Mouse (Mus musculus) thymus, adult 2 months (tissue): ENCODE data around the gene Prdm5. TPM values are rescaled to one million over a fixed set of nuclear protein-coding genes. Genes with fewer than 3 reads are reported as not detected.

Experiments
- DNase-seq: peaks from one replicate; pipeline ENCODE4 v3.0.0; 2021
- H3K27ac ChIP-seq: fragments of 200-500 bp; 2 replicates; pipeline ENCODE4 v1.5.1; 2012; ENCODE audit warnings: low read length, control low read depth; ENCODE audit not compliant: control insufficient read depth, insufficient read depth
- H3K27me3 ChIP-seq: fragments of 200-500 bp; 2 replicates; pipeline ENCODE4 v1.6.1; 2012; ENCODE audit warnings: mild to moderate bottlenecking, low read length, moderate library complexity, mixed read lengths; ENCODE audit not compliant: control insufficient read depth, insufficient read depth
- H3K36me3 ChIP-seq: fragments of 200-500 bp; 2 replicates; pipeline ENCODE4 v1.6.1; 2012; ENCODE audit warnings: mild to moderate bottlenecking, low read length, moderate library complexity; ENCODE audit not compliant: control insufficient read depth, insufficient read depth
- H3K4me1 ChIP-seq: fragments of 200-500 bp; replicated peaks from 2 replicates; pipeline ENCODE4 v1.6.1; 2012; ENCODE audit warnings: low read length; ENCODE audit not compliant: control insufficient read depth, insufficient read depth
- H3K4me3 ChIP-seq: fragments of 200-500 bp; 2 replicates; pipeline ENCODE4 v1.5.1; 2012; ENCODE audit warnings: mild to moderate bottlenecking, low read length, control low read depth, moderate library complexity; ENCODE audit not compliant: control insufficient read depth, insufficient read depth
- CTCF ChIP-seq: fragments of 200-500 bp; IDR thresholded peaks from 2 replicates; pipeline ENCODE4 v1.5.1; 2012; ENCODE audit warnings: mild to moderate bottlenecking, control low read depth, low read length, moderate library complexity, borderline replicate concordance; ENCODE audit not compliant: control insufficient read depth, poor library complexity, insufficient read depth; ENCODE audit errors: extremely low read depth
- POLR2A ChIP-seq: fragments of 200-500 bp; IDR thresholded peaks from 2 replicates; pipeline ENCODE4 v1.6.1; 2012; ENCODE audit warnings: mild to moderate bottlenecking, low read length, control low read depth, moderate library complexity; ENCODE audit not compliant: control insufficient read depth, poor library complexity, insufficient read depth; ENCODE audit errors: extremely low read depth
- WGBS: fragments of 180-500 bp; shearing (Covaris S2); methylation state at CpG from one replicate; pipeline ENCODE4 v1.1.7; 2018; 5-methylcytosine and 5-hydroxymethylcytosine counted together
- polyA plus RNA-seq: library from polyadenylated mRNA; depleted of rRNA; stranded (reverse); fragments of >200 nt; gene quantifications from 2 replicates; pipeline ENCODE4 v1.2.3, GENCODE M21; 2012

The Prdm5 gene
- polyA plus RNA-seq, 1 experiment: 0.85 TPM

GRCm38 (mm10) chr6:65865861-65866260, 87.1 kb downstream of the Prdm5 start:
- Histone ChIP-seq H3K27me3 (no peaks in the 10 kb centered on the region), H3K36me3 (no peaks in the 10 kb centered on the region), H3K27ac (no peak overlapping the region), H3K4me3 (no peak overlapping the region), H3K4me1 (no peaks in the 10 kb centered on the region)
- no peak for TF ChIP-seq POLR2A
- no peak for TF ChIP-seq CTCF
- 97% methylated on average over 4 of the region's 4 CpGs for WGBS
- DNase-seq: no peak

GRCm38 (mm10) chr6:65871754-65872278, 93.0 kb downstream of the Prdm5 start:
- DNase-seq: no peak
- no peak overlapping the region for H3K4me3 ChIP-seq
- no peak overlapping the region for H3K27ac ChIP-seq
- no peaks in the 10 kb centered on the region for H3K27me3 ChIP-seq
- H3K36me3 ChIP-seq: no peaks in the 10 kb centered on the region
- 91% methylated on average over 6 of the region's 6 CpGs for WGBS
- no peak for TF ChIP-seq CTCF
- no peak for TF ChIP-seq POLR2A
- no peaks in the 10 kb centered on the region for H3K4me1 ChIP-seq

GRCm38 (mm10) chr6:65878300-65878699, 99.5 kb downstream of the Prdm5 start:
- no peak for DNase-seq
- no peak overlapping the region for H3K4me3 ChIP-seq
- no peaks in the 10 kb centered on the region for H3K4me1 ChIP-seq
- H3K36me3 ChIP-seq: no peaks in the 10 kb centered on the region
- 100% methylated on average over 1 of the region's 1 CpGs for WGBS
- no peak for TF ChIP-seq CTCF
- TF ChIP-seq POLR2A: no peak
- H3K27ac ChIP-seq: no peak overlapping the region
- H3K27me3 ChIP-seq: no peaks in the 10 kb centered on the region

- H3K4me1 ChIP-seq: no peaks in the 10 kb centered on the region
Observed at GRCm38 (mm10) chr6:65888835-65889234, 110.0 kb downstream of the Prdm5 start.

GRCm38 (mm10) chr6:65892045-65892660, 113.4 kb downstream of the Prdm5 start:
- WGBS: 93% methylated on average over 4 of the region's 4 CpGs
- no peak for DNase-seq

More at GRCm38 (mm10) chr6:65888835-65889234, 110.0 kb downstream of the Prdm5 start:
- no peak overlapping the region for H3K4me3 ChIP-seq
- TF ChIP-seq CTCF (no peak), POLR2A (no peak)
- DNase-seq: no peak
- no peak overlapping the region for H3K27ac ChIP-seq
- H3K36me3 ChIP-seq: no peaks in the 10 kb centered on the region
- no peaks in the 10 kb centered on the region for H3K27me3 ChIP-seq
- WGBS: 95% methylated on average over 1 of the region's 1 CpGs

GRCm38 (mm10) chr6:65906657-65907182, 127.9 kb downstream of the Prdm5 start:
- no peak overlapping the region for H3K4me3 ChIP-seq
- no peak overlapping the region for H3K27ac ChIP-seq
- H3K36me3 ChIP-seq: no peaks in the 10 kb centered on the region
- WGBS: 97% methylated on average over 2 of the region's 2 CpGs
- no peaks in the 10 kb centered on the region for H3K27me3 ChIP-seq
- H3K4me1 ChIP-seq: no peaks in the 10 kb centered on the region
- DNase-seq: no peak
- TF ChIP-seq CTCF (no peak), POLR2A (no peak)

More at GRCm38 (mm10) chr6:65892045-65892660, 113.4 kb downstream of the Prdm5 start:
- no peak overlapping the region for H3K4me3 ChIP-seq
- TF ChIP-seq CTCF (no peak), POLR2A (no peak)
- no peaks in the 10 kb centered on the region for H3K36me3 ChIP-seq
- no peaks in the 10 kb centered on the region for H3K27me3 ChIP-seq
- H3K27ac ChIP-seq: no peak overlapping the region
- no peaks in the 10 kb centered on the region for H3K4me1 ChIP-seq
